Mouse (Mus musculus) left cerebral cortex, adult 2 months (tissue): Measurements from ENCODE around the gene Golph3l. TPM values are rescaled to one million over a fixed set of nuclear protein-coding genes. Genes with fewer than 3 reads are reported as not detected.

Experiments used
- DNase-seq, 2 experiments: peaks; one replicate each; pipeline ENCODE4 v3.0.0; 2021 to 2022; ENCODE audit warnings: low spot score in 2 of 2, mixed read lengths in 1 of 2; ENCODE audit errors: extremely low spot score in 1 of 2
- H3K27ac ChIP-seq: fragments of 200-600 bp; 2 replicates; pipeline ENCODE4 v1.8.1; 2022
- H3K4me3 ChIP-seq: fragments of 200-600 bp; 2 replicates; pipeline ENCODE4 v1.8.1; 2022
- CTCF ChIP-seq: fragments of 200-600 bp; IDR thresholded peaks from 2 replicates; pipeline ENCODE4 v1.8.1; 2022; ENCODE audit warnings: antibody characterized with exemption, mild to moderate bottlenecking, moderate library complexity
- intact Hi-C: fragments of 180-260 bp; cut with DNase I; formaldehyde crosslinking; loops from one replicate; pipeline ENCODE4 v1.15.1; 2025
- total RNA-seq, 2 experiments: library from RNA; stranded (reverse); gene quantifications; 2 replicates each; pipeline ENCODE4 v1.2.3; 2021

Golph3l gene
- total RNA-seq, 2 experiments from 2014 or later: 17.2 to 19.9 TPM

- intact Hi-C loops: no loop called here
- Histone ChIP-seq H3K27ac (peak overlapping the region; percentile 55), H3K4me3 (no peak overlapping the region)
- TF ChIP-seq CTCF: no peak
- DNase-seq: no peak
These were observed 79.3 kb downstream of the Golph3l start for GRCm38 (mm10) chr3:95668026-95668425.

Other genes starting within 250 kb of the Golph3l start
- gene Setdb1, start 231.7 kb upstream of the Golph3l start, total RNA-seq: 10 to 100 TPM; 35.7 to 37.2 TPM
- not detected for gene 4930558C23Rik, start 186.1 kb upstream of the Golph3l start, total RNA-seq
- 10 to 100 TPM; 39.1 to 43.3 TPM for gene Arnt, start 154.5 kb upstream of the Golph3l start, total RNA-seq
- gene Ctsk, start 89.7 kb upstream of the Golph3l start, total RNA-seq: 1 to 10 TPM; 4.3 to 5.5 TPM
- gene Ctss, start 62.1 kb upstream of the Golph3l start, total RNA-seq: 10 to 100 TPM; 55.2 to 56.9 TPM
- not detected for gene Hormad1, start 29.3 kb upstream of the Golph3l start, total RNA-seq
- 100 to 1,000 TPM; 349 to 358 TPM for gene Ensa, start 36.1 kb downstream of the Golph3l start, total RNA-seq
- gene Mcl1, start 69.9 kb downstream of the Golph3l start, total RNA-seq: 10 to 100 TPM; 52.7 to 60.9 TPM
- 1 to 10 TPM; 6.8 to 7.7 TPM for gene Adamtsl4, start 99.0 kb downstream of the Golph3l start, total RNA-seq
- gene Ecm1, start 150.6 kb downstream of the Golph3l start, total RNA-seq: 10 to 100 TPM in 1 of 2 experiments, 1 to 10 TPM in 1; 9.2 to 11.3 TPM
- 10 to 100 TPM; 43.5 to 43.8 TPM for gene Tars2, start 171.3 kb downstream of the Golph3l start, total RNA-seq
- 10 to 100 TPM; 59.6 to 63.5 TPM for gene Rprd2, start 229.9 kb downstream of the Golph3l start, total RNA-seq